Mouse (Mus musculus): ENCODE measurements around the gene Trak1. TPM values are rescaled to one million over a fixed set of nuclear protein-coding genes. Genes with fewer than 3 reads are reported as not detected.

The Trak1 gene
- polyA plus RNA-seq, 1 experiment, result 22.2 TPM

- peak overlapping the region; percentile 55 for H3K27ac ChIP-seq (ENCODE audit: control insufficient read depth, insufficient read depth, low read depth, low read length)
- no peaks in the 10 kb centered on the region for H3K27me3 ChIP-seq (ENCODE audit: control insufficient read depth, insufficient read depth, low read length)
- H3K36me3 ChIP-seq (ENCODE audit: control insufficient read depth, insufficient read depth, low read length), result no peaks in the 10 kb centered on the region
- TF ChIP-seq POLR2A (IDR thresholded peaks at IDR 0.05; ENCODE audit: control insufficient read depth, low read depth, low read length), result no peak
- no peak for TF ChIP-seq CTCF (IDR thresholded peaks at IDR 0.05; ENCODE audit: control insufficient read depth, insufficient read depth, insufficient replicate concordance, low read depth, low read length)
- peaks cover 10% of the 10 kb centered on the region for H3K4me1 ChIP-seq (ENCODE audit: control insufficient read depth, insufficient read depth, low read length)
- H3K4me3 ChIP-seq (ENCODE audit: control insufficient read depth, low read depth, low read length), result no peak overlapping the region
These were observed 87.3 kb downstream of the Trak1 start for GRCm38 (mm10) chr9:121384620-121385019.

- H3K4me3 ChIP-seq (ENCODE audit: control insufficient read depth, low read depth, low read length), result no peak overlapping the region
These were observed 87.9 kb downstream of the Trak1 start for GRCm38 (mm10) chr9:121385091-121385748.

GRCm38 (mm10) chr9:121385749-121386350 lies 88.5 kb downstream of the Trak1 start:
- Histone ChIP-seq H3K27me3 (ENCODE audit: control insufficient read depth, insufficient read depth, low read length) (no peaks in the 10 kb centered on the region), H3K4me3 (ENCODE audit: control insufficient read depth, low read depth, low read length) (no peak overlapping the region), H3K36me3 (ENCODE audit: control insufficient read depth, insufficient read depth, low read length) (no peaks in the 10 kb centered on the region), H3K4me1 (ENCODE audit: control insufficient read depth, insufficient read depth, low read length) (peaks cover 10% of the 10 kb centered on the region), H3K27ac (ENCODE audit: control insufficient read depth, insufficient read depth, low read depth, low read length) (no peak overlapping the region)
- TF ChIP-seq POLR2A (IDR thresholded peaks at IDR 0.05; ENCODE audit: control insufficient read depth, low read depth, low read length) (no peak), CTCF (IDR thresholded peaks at IDR 0.05; ENCODE audit: control insufficient read depth, insufficient read depth, insufficient replicate concordance, low read depth, low read length) (no peak)

More at GRCm38 (mm10) chr9:121385091-121385748, 87.9 kb downstream of the Trak1 start:
- no peaks in the 10 kb centered on the region for H3K27me3 ChIP-seq (ENCODE audit: control insufficient read depth, insufficient read depth, low read length)
- H3K27ac ChIP-seq (ENCODE audit: control insufficient read depth, insufficient read depth, low read depth, low read length), result peak overlapping the region; percentile 55
- peaks cover 10% of the 10 kb centered on the region for H3K4me1 ChIP-seq (ENCODE audit: control insufficient read depth, insufficient read depth, low read length)
- no peaks in the 10 kb centered on the region for H3K36me3 ChIP-seq (ENCODE audit: control insufficient read depth, insufficient read depth, low read length)
- TF ChIP-seq CTCF (IDR thresholded peaks at IDR 0.05; ENCODE audit: control insufficient read depth, insufficient read depth, insufficient replicate concordance, low read depth, low read length) (peak; percentile 91; the same call in 1 of the 2 replicates), POLR2A (IDR thresholded peaks at IDR 0.05; ENCODE audit: control insufficient read depth, low read depth, low read length) (no peak)

- Histone ChIP-seq H3K4me1 (ENCODE audit: control insufficient read depth, insufficient read depth, low read length) (peaks cover 5% of the 10 kb centered on the region), H3K36me3 (ENCODE audit: control insufficient read depth, insufficient read depth, low read length) (no peaks in the 10 kb centered on the region), H3K4me3 (ENCODE audit: control insufficient read depth, low read depth, low read length) (no peak overlapping the region), H3K27ac (ENCODE audit: control insufficient read depth, insufficient read depth, low read depth, low read length) (no peak overlapping the region), H3K27me3 (ENCODE audit: control insufficient read depth, insufficient read depth, low read length) (no peaks in the 10 kb centered on the region)
- TF ChIP-seq POLR2A (IDR thresholded peaks at IDR 0.05; ENCODE audit: control insufficient read depth, low read depth, low read length) (no peak), CTCF (IDR thresholded peaks at IDR 0.05; ENCODE audit: control insufficient read depth, insufficient read depth, insufficient replicate concordance, low read depth, low read length) (no peak)
These were observed 90.4 kb downstream of the Trak1 start for GRCm38 (mm10) chr9:121387539-121388272.

- no peak for TF ChIP-seq CTCF (IDR thresholded peaks at IDR 0.05; ENCODE audit: control insufficient read depth, insufficient read depth, insufficient replicate concordance, low read depth, low read length)
- no peak for TF ChIP-seq POLR2A (IDR thresholded peaks at IDR 0.05; ENCODE audit: control insufficient read depth, low read depth, low read length)
- no peaks in the 10 kb centered on the region for H3K36me3 ChIP-seq (ENCODE audit: control insufficient read depth, insufficient read depth, low read length)
- H3K4me3 ChIP-seq (ENCODE audit: control insufficient read depth, low read depth, low read length), result no peak overlapping the region
- no peaks in the 10 kb centered on the region for H3K27me3 ChIP-seq (ENCODE audit: control insufficient read depth, insufficient read depth, low read length)
- peaks cover 4% of the 10 kb centered on the region for H3K4me1 ChIP-seq (ENCODE audit: control insufficient read depth, insufficient read depth, low read length)
- H3K27ac ChIP-seq (ENCODE audit: control insufficient read depth, insufficient read depth, low read depth, low read length), result no peak overlapping the region
These were observed 91.1 kb downstream of the Trak1 start for GRCm38 (mm10) chr9:121388273-121388931.

GRCm38 (mm10) chr9:121389258-121389657 lies 92.0 kb downstream of the Trak1 start:
- H3K4me3 ChIP-seq (ENCODE audit: control insufficient read depth, low read depth, low read length), result no peak overlapping the region

More at GRCm38 (mm10) chr9:121389258-121389657, 92.0 kb downstream of the Trak1 start:
- Histone ChIP-seq H3K27me3 (ENCODE audit: control insufficient read depth, insufficient read depth, low read length) (no peaks in the 10 kb centered on the region), H3K36me3 (ENCODE audit: control insufficient read depth, insufficient read depth, low read length) (no peaks in the 10 kb centered on the region), H3K27ac (ENCODE audit: control insufficient read depth, insufficient read depth, low read depth, low read length) (no peak overlapping the region), H3K4me1 (ENCODE audit: control insufficient read depth, insufficient read depth, low read length) (peaks cover 2% of the 10 kb centered on the region)
- no peak for TF ChIP-seq POLR2A (IDR thresholded peaks at IDR 0.05; ENCODE audit: control insufficient read depth, low read depth, low read length)
- no peak for TF ChIP-seq CTCF (IDR thresholded peaks at IDR 0.05; ENCODE audit: control insufficient read depth, insufficient read depth, insufficient replicate concordance, low read depth, low read length)
